8 mouse cellular contexts compared by ENCODE assay signal in genomic region chr14:104460325-104461285, GRCm38 (mm10). TPM values are rescaled to one million over a fixed set of nuclear protein-coding genes. Genes with fewer than 3 reads are reported as not detected.
DNase-seq lines count a peak whose midpoint lies in the region; ATAC-seq and TF ChIP-seq lines count a peak whose summit lies in the region.

No protein-coding gene starts in this region.

- H3K4me3 ChIP-seq in heart, embryonic 16.5 days (ENCODE audit: low read length) = peak overlapping the region; percentile 8; the same call in 1 of the 2 replicates
- H3K4me3 ChIP-seq in heart, adult 2 months = no peak overlapping the region
- peak overlapping the region; percentile 25 for H3K4me3 ChIP-seq in hindbrain, embryonic 14.5 days (replicated peaks; ENCODE audit: low read length)

- H3K4me2 ChIP-seq in heart, embryonic 16.5 days (ENCODE audit: low read depth, low read length) = peak overlapping the region; percentile 18
- H3K4me2 ChIP-seq in hindbrain, embryonic 14.5 days (replicated peaks) = peak overlapping the region; percentile 51

- no peak for TF ChIP-seq CTCF in heart, adult 2 months (IDR thresholded peaks at IDR 0.05)

- TF ChIP-seq POLR2A in heart, adult 2 months (IDR thresholded peaks at IDR 0.05; ENCODE audit: insufficient read depth, low read depth, low read length) = no peak

- H3K9me3 ChIP-seq in heart, embryonic 16.5 days (replicated peaks; ENCODE audit: control insufficient read depth, low read length) = no peaks in the 10 kb centered on the region
- no peaks in the 10 kb centered on the region for H3K9me3 ChIP-seq in hindbrain, embryonic 14.5 days (ENCODE audit: control insufficient read depth, low read length)

- H3K27ac ChIP-seq in heart, embryonic 16.5 days (ENCODE audit: low read length) = no peak overlapping the region
- no peak overlapping the region for H3K27ac ChIP-seq in heart, adult 2 months
- H3K27ac ChIP-seq in hindbrain, embryonic 14.5 days = 0 out of 2 replicates have a peak overlapping the region, but pooled peaks have one; percentile 38

- peaks cover 2% of the 10 kb centered on the region; the same call in 1 of the 2 replicates for H3K4me1 ChIP-seq in heart, embryonic 16.5 days (ENCODE audit: control insufficient read depth, insufficient read depth, low read length)
- H3K4me1 ChIP-seq in heart, adult 2 months (ENCODE audit: control insufficient read depth, insufficient read depth, low read length) = no peaks in the 10 kb centered on the region
- H3K4me1 ChIP-seq in hindbrain, embryonic 14.5 days (replicated peaks; ENCODE audit: control insufficient read depth, insufficient read depth, low read length) = peaks cover 5% of the 10 kb centered on the region

- intact Hi-C loops in heart, adult 2 months (cut with DNase I) = no loop called here

- 2% methylated on average over 59 of the region's 59 CpGs for WGBS in heart, embryonic 16.5 days
- 5% methylated on average over 59 of the region's 59 CpGs for WGBS in heart, adult 2 months
- WGBS in hindbrain, embryonic 14.5 days = under 1% methylated on average over 59 of the region's 59 CpGs

- no peak for DNase-seq in heart, adult 2 months
- peak; percentile 91 for DNase-seq in embryo, embryonic 10.5 days (ENCODE audit: low spot score)
- peak; percentile 70 for DNase-seq in hindbrain, embryonic 14.5 days (ENCODE audit: low spot score)
- DNase-seq in neural tube, embryonic 10.5 days (ENCODE audit: extremely low spot score, low spot score) = peak; percentile 87
- no peak for DNase-seq in Muller cell, postnatal 12 days (ENCODE audit: inconsistent ontology term)
- no peak for DNase-seq in adrenal gland, postnatal 25 days
- DNase-seq in urinary bladder, postnatal 25 days (ENCODE audit: low spot score) = no peak

- peak; percentile 55; the same call in 1 of the 2 replicates for ATAC-seq in heart, embryonic 16.5 days (replicated peaks; ENCODE audit: extremely low read depth, insufficient read depth, low FRiP score)
- peak; percentile 88 for ATAC-seq in hindbrain, embryonic 14.5 days (ENCODE audit: low FRiP score)

- H3K79me2 ChIP-seq in heart, adult 2 months (replicated peaks; ENCODE audit: control insufficient read depth, insufficient read depth, low read length) = no peaks in the 10 kb centered on the region

- H3K9ac ChIP-seq in heart, embryonic 16.5 days (ENCODE audit: low read length) = no peak overlapping the region
- H3K9ac ChIP-seq in heart, adult 2 months (ENCODE audit: low read depth, low read length) = no peak overlapping the region
- no peak overlapping the region; the same call in 1 of the 2 replicates for H3K9ac ChIP-seq in hindbrain, embryonic 14.5 days

- H3K36me3 ChIP-seq in heart, embryonic 16.5 days (ENCODE audit: control insufficient read depth, insufficient read depth) = no peaks in the 10 kb centered on the region
- H3K36me3 ChIP-seq in heart, adult 2 months (ENCODE audit: control insufficient read depth, insufficient read depth, low read length) = no peaks in the 10 kb centered on the region
- no peaks in the 10 kb centered on the region for H3K36me3 ChIP-seq in hindbrain, embryonic 14.5 days (replicated peaks; ENCODE audit: control insufficient read depth, insufficient read depth)

- TF ChIP-seq EP300 in heart, adult 2 months (IDR thresholded peaks at IDR 0.05; ENCODE audit: insufficient read depth, low read depth, low read length) = no peak

- peaks cover 78% of the 10 kb centered on the region for H3K27me3 ChIP-seq in heart, embryonic 16.5 days (ENCODE audit: control insufficient read depth, insufficient read depth, low read length)
- peaks cover 26% of the 10 kb centered on the region for H3K27me3 ChIP-seq in heart, adult 2 months (ENCODE audit: control insufficient read depth, insufficient read depth, low read length)
- peaks cover 72% of the 10 kb centered on the region for H3K27me3 ChIP-seq in hindbrain, embryonic 14.5 days (ENCODE audit: control insufficient read depth, insufficient read depth, low read length)

RNA-seq across cellular contexts. Expression of gene Pou4f1, which starts 7.2 kb away (rescaled TPM):
- polyA plus RNA-seq in heart, embryonic 16.5 days (2015; fragmentation: Nextera tagmentation; extraction: Ambion mirVana) = 0.11 and 0.28 TPM in 2 replicates
- total RNA-seq in heart, adult 2 months (2021) = under 1 TPM; 0.16 to 0.18 TPM
- polyA plus RNA-seq in heart, adult 2 months (2012; rRNA removed) = 0.02 TPM in 1 of 2 replicates, not detected in the other
- polyA plus RNA-seq in hindbrain, embryonic 14.5 days (2014; fragmentation: Nextera tagmentation; extraction: Ambion mirVana) = 44.9 and 49.5 TPM in 2 replicates
- total RNA-seq in adrenal gland, postnatal 25 days (2021) = 0.62 and 1.2 TPM in 2 replicates

Comparison
In these comparisons a context has a peak if more than half of its experiments do, and no peak if none do; other contexts are left out.
1. DNase-seq: peak in embryo, embryonic 10.5 days (single experiment), hindbrain, embryonic 14.5 days (single experiment) and neural tube, embryonic 10.5 days (single experiment); none in heart, adult 2 months (0 of 2), Muller cell, postnatal 12 days (single experiment), adrenal gland, postnatal 25 days (single experiment) and urinary bladder, postnatal 25 days (single experiment).
2. RNA of gene Pou4f1, which starts 7.2 kb away (polyA plus RNA-seq): 44.9 to 49.5 TPM in hindbrain, embryonic 14.5 days; 0.11 to 0.28 TPM in heart, embryonic 16.5 days and 0.02 TPM in heart, adult 2 months; every median in the first group is over 10 times any median in the second.